Mouse (Mus musculus) ES-CJ7 (cell line): ENCODE measurements around the gene Gm13276.
"Not testable (repeated sequence)": the region's sequence is repeated elsewhere in the genome, so short reads cannot be mapped to it uniquely, and the experiment has no call there.

ENCODE experiments used
- DNase-seq: peaks from one replicate; pipeline ENCODE4 v3.0.0; 2011; ENCODE audit warnings: low read depth, low spot score

The Gm13276 gene

GRCm38 (mm10) chr4:88782335-88782734 lies 3.2 kb upstream of the Gm13276 start:
- DNase-seq: not testable (repeated sequence)

GRCm38 (mm10) chr4:88788402-88788801 lies 2.9 kb downstream of the Gm13276 start, which contains the start of gene Gm13277:
Gene Gm13277 (plus strand): TSS chr4:88788632.
- not testable (repeated sequence) for DNase-seq

DNA sequence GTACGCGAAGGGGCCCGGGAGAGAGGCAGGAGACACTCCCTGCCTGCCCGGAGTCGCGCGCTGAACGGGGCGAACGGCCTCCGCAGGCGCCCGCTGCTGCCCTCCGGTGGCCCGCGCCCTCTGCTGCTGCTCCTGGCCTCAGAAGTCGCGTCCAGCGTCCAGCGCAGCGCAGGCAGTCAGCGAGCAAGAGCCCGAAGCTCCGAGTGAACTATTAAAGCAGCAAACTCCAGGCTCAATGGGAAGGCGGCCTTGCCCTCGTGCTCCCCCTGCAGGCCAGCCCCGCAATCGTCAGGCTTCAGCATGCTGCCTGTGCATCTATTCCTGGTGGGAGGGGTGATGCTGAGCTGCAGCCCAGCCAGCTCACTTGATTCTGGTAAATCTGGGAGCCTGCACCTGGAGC lies 5.7 kb downstream of the Gm13276 start, which contains the start of gene Gm13278:
Gene Gm13278 (plus strand): TSS at position 301 of the 400 bp plus-strand sequence.
- DNase-seq: not testable (repeated sequence)

GRCm38 (mm10) chr4:88793936-88794675 lies 8.6 kb downstream of the Gm13276 start, which contains the start of gene Gm13275:
Gene Gm13275 (plus strand): TSS chr4:88794487.
- not testable (repeated sequence) for DNase-seq

DNA sequence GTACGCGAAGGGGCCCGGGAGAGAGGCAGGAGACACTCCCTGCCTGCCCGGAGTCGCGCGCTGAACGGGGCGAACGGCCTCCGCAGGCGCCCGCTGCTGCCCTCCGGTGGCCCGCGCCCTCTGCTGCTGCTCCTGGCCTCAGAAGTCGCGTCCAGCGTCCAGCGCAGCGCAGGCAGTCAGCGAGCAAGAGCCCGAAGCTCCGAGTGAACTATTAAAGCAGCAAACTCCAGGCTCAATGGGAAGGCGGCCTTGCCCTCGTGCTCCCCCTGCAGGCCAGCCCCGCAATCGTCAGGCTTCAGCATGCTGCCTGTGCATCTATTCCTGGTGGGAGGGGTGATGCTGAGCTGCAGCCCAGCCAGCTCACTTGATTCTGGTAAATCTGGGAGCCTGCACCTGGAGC lies 11.6 kb downstream of the Gm13276 start, which contains the start of gene Gm13279:
Gene Gm13279 (plus strand): TSS at position 301 of the 400 bp plus-strand sequence.
- DNase-seq: not testable (repeated sequence)

- not testable (repeated sequence) for DNase-seq
Observed at GRCm38 (mm10) chr4:88799365-88799764, 13.9 kb downstream of the Gm13276 start, which contains the start of gene Gm13285. Gene Gm13285 (plus strand): TSS chr4:88799665.

DNA sequence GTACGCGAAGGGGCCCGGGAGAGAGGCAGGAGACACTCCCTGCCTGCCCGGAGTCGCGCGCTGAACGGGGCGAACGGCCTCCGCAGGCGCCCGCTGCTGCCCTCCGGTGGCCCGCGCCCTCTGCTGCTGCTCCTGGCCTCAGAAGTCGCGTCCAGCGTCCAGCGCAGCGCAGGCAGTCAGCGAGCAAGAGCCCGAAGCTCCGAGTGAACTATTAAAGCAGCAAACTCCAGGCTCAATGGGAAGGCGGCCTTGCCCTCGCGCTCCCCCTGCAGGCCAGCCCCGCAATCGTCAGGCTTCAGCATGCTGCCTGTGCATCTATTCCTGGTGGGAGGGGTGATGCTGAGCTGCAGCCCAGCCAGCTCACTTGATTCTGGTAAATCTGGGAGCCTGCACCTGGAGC lies 17.4 kb downstream of the Gm13276 start, which contains the start of gene Gm13287:
Gene Gm13287 (plus strand): TSS at position 301 of the 400 bp plus-strand sequence.
- DNase-seq: not testable (repeated sequence)

- DNase-seq: not testable (repeated sequence)
Observed at GRCm38 (mm10) chr4:88805231-88805630, 19.7 kb downstream of the Gm13276 start, which contains the start of gene Gm13288. Gene Gm13288 (plus strand): TSS chr4:88805531.

- DNase-seq: not testable (repeated sequence)
Observed at GRCm38 (mm10) chr4:88805761-88806160, 20.3 kb downstream of the Gm13276 start.

DNA sequence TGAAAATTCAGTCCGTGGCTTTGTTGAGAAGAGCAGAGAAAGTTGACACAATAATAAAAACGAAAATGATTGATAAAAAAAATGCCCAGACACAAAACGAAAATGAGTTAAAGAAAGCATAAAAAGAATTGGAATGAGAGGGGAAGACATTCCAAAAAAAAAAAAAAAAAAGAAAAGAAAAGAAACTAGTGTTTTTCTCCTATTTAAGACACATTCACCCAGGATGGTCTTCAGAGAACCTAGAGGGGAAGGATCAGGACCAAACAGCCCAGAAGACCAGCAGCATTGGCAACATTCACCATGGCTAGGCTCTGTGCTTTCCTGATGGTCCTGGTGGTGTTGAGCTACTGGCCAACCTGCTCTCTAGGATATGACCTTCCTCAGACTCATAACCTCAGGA lies 30.4 kb downstream of the Gm13276 start, which contains the start of gene Ifna7:
Gene Ifna7 (plus strand): TSS at position 301 of the 400 bp plus-strand sequence.
- no peak for DNase-seq

DNA sequence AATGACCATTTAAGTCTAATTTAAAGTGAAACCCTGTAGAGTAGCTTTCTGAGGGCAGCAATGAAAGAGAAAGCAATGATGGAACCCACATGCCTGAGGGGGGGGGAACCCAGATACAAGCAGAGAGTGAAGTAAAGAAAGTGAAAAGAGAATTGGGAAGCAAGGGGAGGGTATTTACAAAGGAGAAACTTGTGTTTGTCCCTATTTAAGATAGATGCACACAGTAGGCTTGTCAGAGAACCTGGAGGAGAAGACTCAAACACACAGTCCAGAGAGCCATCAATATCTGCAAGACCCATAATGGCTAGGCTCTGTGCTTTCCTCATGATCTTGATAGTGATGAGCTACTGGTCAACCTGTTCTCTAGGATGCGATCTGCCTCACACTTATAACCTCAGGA lies 34.1 kb downstream of the Gm13276 start, which contains the start of gene Ifna11:
Gene Ifna11 (plus strand): TSS at position 301 of the 400 bp plus-strand sequence.
- DNase-seq: no peak

- DNase-seq: no peak
Observed at GRCm38 (mm10) chr4:88822995-88823394, 37.5 kb downstream of the Gm13276 start.

- not testable (repeated sequence) for DNase-seq
Observed at GRCm38 (mm10) chr4:88827116-88827515, 41.6 kb downstream of the Gm13276 start, which contains the start of gene Ifna6. Gene Ifna6 (plus strand): TSS chr4:88827416.

DNA sequence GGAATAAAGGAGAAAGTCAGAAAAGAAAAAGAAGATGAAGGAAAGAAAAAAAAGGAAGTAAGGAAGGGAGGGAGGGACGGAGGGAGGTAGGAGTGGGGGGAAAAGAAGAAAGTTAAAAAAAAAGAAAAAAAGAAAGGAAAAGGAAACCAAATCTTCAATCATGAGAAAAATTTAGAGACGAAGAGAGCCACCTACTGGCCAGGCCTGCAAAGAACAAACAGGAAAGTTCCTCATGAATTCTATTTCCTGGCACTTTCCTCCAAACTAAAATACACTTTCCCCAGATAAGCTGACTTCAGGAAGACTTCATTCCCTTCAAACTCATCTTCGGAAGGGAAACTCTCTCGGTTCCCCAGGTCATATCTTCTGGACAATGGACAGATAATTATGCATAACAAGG lies 45.0 kb downstream of the Gm13276 start:
- peak; percentile 9 for DNase-seq

DNA sequence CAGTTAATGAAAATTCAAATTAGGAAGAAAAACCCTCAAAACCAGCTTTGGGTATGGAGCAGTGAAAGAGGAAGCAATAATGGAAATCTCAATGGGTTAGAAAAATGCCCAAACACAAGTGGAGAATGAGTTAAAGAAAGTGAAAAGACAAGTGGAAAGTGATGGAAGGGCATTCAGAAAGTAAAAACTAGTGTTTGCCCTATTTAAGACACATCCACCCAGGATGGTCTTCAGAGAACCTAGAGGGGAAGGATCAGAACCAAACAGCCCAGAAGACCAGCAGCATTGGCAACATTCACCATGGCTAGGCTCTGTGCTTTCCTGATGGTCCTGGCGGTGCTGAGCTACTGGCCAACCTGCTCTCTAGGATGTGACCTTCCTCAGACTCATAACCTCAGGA lies 49.7 kb downstream of the Gm13276 start, which contains the start of gene Ifna5:
Gene Ifna5 (plus strand): TSS at position 301 of the 400 bp plus-strand sequence.
- not testable (repeated sequence) for DNase-seq
